22 mouse cellular contexts compared by ENCODE assay signal in the genomic region with DNA sequence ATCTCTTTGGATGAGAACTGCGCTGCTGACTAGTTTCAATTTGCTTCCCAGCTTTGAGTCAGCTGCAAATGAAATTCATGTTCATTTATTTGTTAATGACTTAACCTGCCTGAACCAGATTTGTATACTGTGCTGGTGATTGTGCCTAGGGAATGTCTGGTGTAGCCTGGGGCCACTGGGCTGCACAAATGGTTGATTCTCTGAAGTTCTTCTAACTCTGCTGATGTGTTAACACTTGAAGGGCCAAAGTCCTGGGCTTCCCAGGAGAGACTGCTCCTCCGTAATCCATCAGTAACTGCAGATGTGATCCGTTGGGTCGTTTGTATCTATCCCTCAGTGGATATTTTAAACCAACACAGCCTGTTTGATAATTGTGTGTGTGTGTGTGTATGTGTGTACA.
"Had no signal": no experiment of that assay in that cellular context is flagged by ENCODE, and none has a peak within 500 bp of the region (broad histone marks: within the 10 kb centered on the region; RNA-seq: fewer than 3 reads in every experiment).

No protein-coding gene starts in this region.

- H3K9me3 ChIP-seq: heart, embryonic 10.5 days; heart, embryonic 12.5 days; hindbrain, embryonic 13.5 days; hindbrain, embryonic 15.5 days; limb, embryonic 13.5 days; limb, embryonic 15.5 days; liver, embryonic 12.5 days had no signal

- H3K4me1 ChIP-seq: heart, embryonic 10.5 days; heart, embryonic 12.5 days; hindbrain, embryonic 15.5 days; limb, embryonic 15.5 days; liver, embryonic 12.5 days had no signal

- H3K27ac ChIP-seq: gastrocnemius, adult 2 months; heart, embryonic 10.5 days; hindbrain, embryonic 13.5 days; hindbrain, embryonic 15.5 days; hindbrain, postnatal 0 days; limb, embryonic 13.5 days; limb, embryonic 15.5 days; liver, embryonic 12.5 days; liver, embryonic 14.5 days had no signal

- H3K36me3 ChIP-seq: heart, embryonic 10.5 days; heart, embryonic 12.5 days; hindbrain, embryonic 13.5 days; hindbrain, embryonic 15.5 days; limb, embryonic 13.5 days; limb, embryonic 15.5 days; liver, embryonic 12.5 days had no signal

- DNase-seq: gastrocnemius, adult 2 months; gastrocnemius, postnatal 10 days; gastrocnemius, postnatal 25 days; heart, adult 18-20 months; heart, postnatal 14 days; heart, postnatal 36 days; kidney, adult 11 months; kidney, adult 8-10 months; layer of hippocampus, adult 9-11 months; layer of hippocampus, postnatal 36 days; left cerebral cortex, postnatal 4 days had no signal

- H3K4me2 ChIP-seq: heart, embryonic 12.5 days; hindbrain, embryonic 13.5 days; hindbrain, embryonic 15.5 days; limb, embryonic 13.5 days; limb, embryonic 15.5 days; liver, embryonic 12.5 days had no signal

- H3K4me3 ChIP-seq: gastrocnemius, adult 2 months; heart, embryonic 10.5 days; heart, embryonic 12.5 days; hindbrain, embryonic 13.5 days; hindbrain, embryonic 15.5 days; limb, embryonic 13.5 days; limb, embryonic 15.5 days; liver, embryonic 12.5 days had no signal

- H3K9ac ChIP-seq: heart, embryonic 12.5 days; hindbrain, embryonic 13.5 days; hindbrain, embryonic 15.5 days; limb, embryonic 13.5 days; limb, embryonic 15.5 days; liver, embryonic 12.5 days; liver, embryonic 14.5 days had no signal

- ATAC-seq: forebrain, embryonic 16.5 days; hindbrain, postnatal 0 days; intestine, embryonic 16.5 days; liver, embryonic 12.5 days had no signal
